Mouse (Mus musculus) activated CD4-positive, CD25-positive, alpha-beta regulatory T cell, adult 4 months (primary cell): Measurements from ENCODE around the gene Zkscan5. TPM values are rescaled to one million over a fixed set of nuclear protein-coding genes. Genes with fewer than 3 reads are reported as not detected.
"Not testable (repeated sequence)": the region's sequence is repeated elsewhere in the genome, so short reads cannot be mapped to it uniquely, and the experiment has no call there.

Experiments used
- ATAC-seq: one replicate; pipeline ENCODE4 v1.8.0; 2017
- polyA plus RNA-seq, 2 experiments: library from polyadenylated mRNA; unstranded; fragments of 100-300 nt; shearing (Covaris generic); gene quantifications; one replicate each; pipeline ENCODE4 v1.2.1; 2017

Zkscan5 gene
- polyA plus RNA-seq = 1 to 10 TPM; 4.8 to 6.0 TPM

- ATAC-seq = peak; percentile 75
Measured at GRCm38 (mm10) chr5:145203936-145204691, at the start of gene Zkscan5. Gene Zkscan5 (plus strand): TSS chr5:145204562.

GRCm38 (mm10) chr5:145161361-145161760 lies 43.0 kb upstream of the Zkscan5 start:
- ATAC-seq = no peak

GRCm38 (mm10) chr5:145164710-145165109 lies 39.7 kb upstream of the Zkscan5 start:
- no peak for ATAC-seq

- ATAC-seq = no peak
Measured at GRCm38 (mm10) chr5:145165184-145165583, 39.2 kb upstream of the Zkscan5 start.

GRCm38 (mm10) chr5:145166536-145167305 lies 37.6 kb upstream of the Zkscan5 start, which contains the start of the genes Ptcd1 and Cpsf4:
Gene Ptcd1 (minus strand): TSS chr5:145167108.
Gene Cpsf4 (plus strand): TSS chr5:145167213.
- peak; percentile 93 for ATAC-seq

GRCm38 (mm10) chr5:145167306-145167661 lies 37.1 kb upstream of the Zkscan5 start:
- ATAC-seq = no peak

- no peak for ATAC-seq
Measured at GRCm38 (mm10) chr5:145178461-145178980, 25.8 kb upstream of the Zkscan5 start.

- ATAC-seq = no peak
Measured at GRCm38 (mm10) chr5:145185244-145185643, 19.1 kb upstream of the Zkscan5 start.

GRCm38 (mm10) chr5:145189416-145189815 lies 14.9 kb upstream of the Zkscan5 start:
- ATAC-seq = no peak

GRCm38 (mm10) chr5:145190373-145190772 lies 14.0 kb upstream of the Zkscan5 start:
- ATAC-seq = no peak

- ATAC-seq = peak; percentile 81
Measured at GRCm38 (mm10) chr5:145190875-145191798, 13.2 kb upstream of the Zkscan5 start.

- no peak for ATAC-seq
Measured at GRCm38 (mm10) chr5:145191962-145192361, 12.4 kb upstream of the Zkscan5 start, which contains the start of gene Atp5j2. Gene Atp5j2 (minus strand): TSS chr5:145192062.

- ATAC-seq = no peak
Measured at GRCm38 (mm10) chr5:145200387-145200786, 4.0 kb upstream of the Zkscan5 start.

- peak; percentile 65 for ATAC-seq
Measured at GRCm38 (mm10) chr5:145201321-145201991, 2.9 kb upstream of the Zkscan5 start, which contains the start of gene Zkscan14. Gene Zkscan14 (minus strand): TSS chr5:145201868.

- no peak for ATAC-seq
Measured at GRCm38 (mm10) chr5:145202446-145202845, 1.9 kb upstream of the Zkscan5 start.

- ATAC-seq = no peak
Measured at GRCm38 (mm10) chr5:145205041-145205440, 679 bp downstream of the Zkscan5 start.

GRCm38 (mm10) chr5:145207385-145207784 lies 3.0 kb downstream of the Zkscan5 start:
- ATAC-seq = no peak

- no peak for ATAC-seq
Measured at GRCm38 (mm10) chr5:145207954-145208353, 3.6 kb downstream of the Zkscan5 start.

GRCm38 (mm10) chr5:145208391-145208790 lies 4.0 kb downstream of the Zkscan5 start:
- ATAC-seq = not testable (repeated sequence)

- ATAC-seq = no peak
Measured at GRCm38 (mm10) chr5:145211340-145211739, 7.0 kb downstream of the Zkscan5 start.

GRCm38 (mm10) chr5:145212216-145212615 lies 7.9 kb downstream of the Zkscan5 start:
- ATAC-seq = no peak

GRCm38 (mm10) chr5:145213505-145213904 lies 9.1 kb downstream of the Zkscan5 start:
- ATAC-seq = no peak
